Mouse (Mus musculus): Measurements from ENCODE around the gene Tmcc3. TPM values are rescaled to one million over a fixed set of nuclear protein-coding genes. Genes with fewer than 3 reads are reported as not detected.
A peak's percentile ranks its signal among the peaks of the same experiment; 100 is the strongest.
"Not testable (repeated sequence)": the region's sequence is repeated elsewhere in the genome, so short reads cannot be mapped to it uniquely, and the experiment has no call there.

Gene Tmcc3
- total RNA-seq, 4 experiments from 2014 or later: 49.1 to 63.0 (median 53.8) TPM

DNA sequence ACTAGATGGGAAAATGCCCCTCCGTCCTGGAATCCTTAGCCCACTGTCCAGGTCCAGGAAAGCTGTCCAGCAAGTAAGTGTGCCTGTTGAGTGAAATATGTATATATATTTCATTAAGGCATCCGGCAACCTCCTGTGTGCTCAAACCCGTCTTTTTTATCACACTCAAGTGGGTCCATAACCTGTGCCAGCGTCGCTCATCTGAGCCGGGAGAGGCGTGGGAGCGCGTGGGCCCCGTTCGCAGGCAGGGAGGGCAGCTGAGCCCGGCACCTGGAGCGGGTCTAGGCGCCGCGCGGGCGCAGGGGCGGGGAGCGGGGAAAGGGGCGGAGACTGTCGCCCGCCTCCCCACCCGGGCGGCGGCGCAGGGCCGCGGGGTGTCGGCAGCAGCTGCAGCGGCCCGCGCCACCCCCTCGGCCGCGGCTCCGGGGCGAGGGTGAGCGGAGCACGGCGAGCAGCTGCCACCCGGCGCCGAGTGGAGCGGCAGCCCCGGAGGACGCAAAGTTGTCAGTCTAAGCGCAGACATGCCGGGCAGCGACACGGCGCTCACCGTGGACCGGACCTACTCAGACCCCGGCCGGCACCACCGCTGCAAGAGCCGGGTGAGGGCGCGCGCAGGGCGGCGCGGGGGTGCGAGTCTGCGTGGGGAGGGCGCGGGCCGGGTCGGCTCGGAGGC lies 202.9 kb downstream of the Tmcc3 start:
- peak; percentile 44 to 63 for DNase-seq (ENCODE audit: low spot score in 2 of 2)

GRCm38 (mm10) chr10:94515179-94515545 lies 203.4 kb downstream of the Tmcc3 start:
- peak; percentile 54 to 71 for DNase-seq (ENCODE audit: low spot score in 2 of 2)

GRCm38 (mm10) chr10:94515583-94515982 lies 203.8 kb downstream of the Tmcc3 start:
- no peak for DNase-seq (ENCODE audit: low spot score in 2 of 2)

GRCm38 (mm10) chr10:94519887-94520286 lies 208.1 kb downstream of the Tmcc3 start:
- DNase-seq (ENCODE audit: low spot score in 2 of 2): no peak

GRCm38 (mm10) chr10:94520306-94521106 lies 208.8 kb downstream of the Tmcc3 start:
- DNase-seq (ENCODE audit: low spot score in 2 of 2): no peak

DNA sequence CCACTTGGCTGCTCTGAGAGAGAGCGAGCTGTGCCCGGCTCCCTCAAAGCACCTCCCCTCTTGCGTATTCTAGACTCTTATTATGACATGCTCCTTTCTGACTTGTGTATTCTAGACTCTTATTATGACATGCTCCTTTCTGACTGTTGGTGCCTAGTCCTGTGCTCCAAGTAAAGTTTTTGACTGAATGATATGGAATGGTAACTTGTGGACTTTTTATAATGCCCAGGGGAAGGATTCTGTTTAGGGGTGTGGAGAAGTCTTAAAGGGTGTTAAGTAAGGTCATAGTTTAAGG lies 209.3 kb downstream of the Tmcc3 start:
- no peak for DNase-seq (ENCODE audit: low spot score in 2 of 2)

- no peak for DNase-seq (ENCODE audit: low spot score in 2 of 2)
Measured at GRCm38 (mm10) chr10:94521776-94522175, 210.0 kb downstream of the Tmcc3 start.

DNA sequence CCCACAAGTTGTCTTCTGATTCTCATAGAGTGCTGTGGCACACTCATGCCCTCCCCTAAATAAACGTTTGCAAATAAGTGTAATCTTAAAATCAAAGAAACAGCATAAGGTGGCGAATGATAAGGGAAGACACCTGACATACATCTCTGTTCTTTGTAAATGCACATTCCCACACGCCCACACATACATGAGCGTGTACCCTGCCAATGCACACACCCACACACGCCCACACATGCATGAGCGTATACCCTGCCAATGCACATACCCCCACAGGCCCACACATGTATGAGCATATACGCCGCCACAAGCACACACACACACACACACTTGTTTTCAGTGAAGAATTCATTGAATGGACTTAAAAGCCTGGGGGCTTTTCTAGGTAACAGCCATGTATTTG lies 211.5 kb downstream of the Tmcc3 start:
- peak in 1 of 2 experiments; percentile 57 for DNase-seq (ENCODE audit: low spot score in 2 of 2)

GRCm38 (mm10) chr10:94523711-94524156 lies 212.0 kb downstream of the Tmcc3 start:
- peak; percentile 75 to 83 for DNase-seq (ENCODE audit: low spot score in 2 of 2)

DNA sequence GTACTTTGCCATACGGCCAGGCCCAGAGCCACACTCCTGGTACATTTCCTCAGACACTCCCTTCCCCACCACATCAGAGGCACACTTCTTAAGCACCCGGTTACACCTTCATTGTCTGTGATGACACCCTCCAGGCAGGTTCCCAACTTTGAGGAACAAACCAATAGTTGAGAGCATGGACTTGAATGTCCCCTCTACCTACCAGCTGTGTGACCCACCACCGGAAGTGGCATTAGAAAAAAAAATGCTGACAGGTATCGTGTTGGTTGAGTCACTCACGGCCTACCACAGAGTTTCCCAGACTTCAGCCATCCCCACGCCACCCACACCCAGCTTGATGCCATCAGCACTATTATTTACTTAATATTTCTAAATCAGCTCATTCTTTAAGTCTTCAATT lies 213.2 kb downstream of the Tmcc3 start:
- no peak for DNase-seq (ENCODE audit: low spot score in 2 of 2)

- DNase-seq (ENCODE audit: low spot score in 2 of 2): no peak
Measured at GRCm38 (mm10) chr10:94525784-94526183, 214.0 kb downstream of the Tmcc3 start.

DNA sequence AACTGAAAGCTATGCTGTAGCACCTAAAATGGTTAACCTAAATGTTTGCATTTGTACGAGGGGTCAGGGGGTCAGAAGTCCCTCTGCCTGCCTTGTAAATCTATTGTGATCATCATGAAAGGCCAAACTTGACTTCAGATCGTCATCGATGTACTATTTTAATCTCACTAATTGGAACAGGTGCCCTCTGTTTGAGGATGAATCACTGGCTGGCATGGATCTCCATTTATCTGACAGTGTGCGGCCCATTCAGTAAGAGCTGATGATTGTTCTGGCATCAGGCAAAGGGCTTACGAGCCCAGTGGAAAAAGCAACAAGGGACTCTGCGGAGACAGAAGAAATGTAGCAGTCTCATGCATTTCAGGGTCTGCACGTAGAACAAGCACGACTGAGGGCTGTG lies 215.1 kb downstream of the Tmcc3 start:
- DNase-seq (ENCODE audit: low spot score in 2 of 2): peak; percentile 43 to 51

DNA sequence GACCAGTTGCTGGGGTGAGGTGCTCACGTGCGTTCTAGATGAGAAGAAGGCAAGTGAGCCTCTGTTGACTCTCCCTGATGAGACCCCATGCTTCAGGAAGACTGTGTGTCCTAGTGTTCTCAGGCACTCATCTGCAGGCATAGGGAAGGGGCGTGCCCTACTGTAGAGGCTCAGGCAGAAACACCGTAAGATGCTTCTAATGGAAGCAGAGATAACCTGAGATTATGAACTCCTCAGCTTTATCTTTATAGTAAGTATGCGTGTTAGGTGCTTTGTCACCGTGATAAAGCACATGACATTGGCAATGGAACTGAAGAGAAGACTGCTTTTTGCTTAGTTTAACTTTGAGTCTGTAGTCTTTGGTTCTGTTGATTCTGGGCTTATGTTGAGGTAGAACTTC lies 215.5 kb downstream of the Tmcc3 start:
- no peak for DNase-seq (ENCODE audit: low spot score in 2 of 2)

DNA sequence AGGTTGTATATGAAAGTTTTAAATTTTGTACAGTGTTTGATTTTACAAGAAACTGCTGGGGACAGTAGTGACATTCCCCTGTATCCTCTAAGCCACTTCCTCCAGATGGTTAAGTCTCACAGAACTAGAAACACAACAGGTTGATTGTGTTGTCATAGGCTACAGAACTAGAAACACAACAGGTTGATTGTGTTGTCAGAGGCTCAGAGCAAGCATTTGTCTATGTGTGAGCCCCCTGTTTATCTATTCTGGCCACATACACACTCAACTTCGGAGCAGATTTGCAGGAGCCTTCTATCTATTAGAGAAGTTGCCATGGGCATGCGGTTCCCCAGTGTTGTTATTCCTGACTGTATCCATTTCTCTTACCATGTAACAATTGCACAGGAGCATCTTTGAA lies 218.3 kb downstream of the Tmcc3 start:
- no peak for DNase-seq (ENCODE audit: low spot score in 2 of 2)

GRCm38 (mm10) chr10:94531482-94531881 lies 219.7 kb downstream of the Tmcc3 start:
- DNase-seq (ENCODE audit: low spot score in 2 of 2): no peak

GRCm38 (mm10) chr10:94533081-94533724 lies 221.5 kb downstream of the Tmcc3 start:
- no peak for DNase-seq (ENCODE audit: low spot score in 2 of 2)

- DNase-seq (ENCODE audit: low spot score in 2 of 2): not testable (repeated sequence)
Measured at GRCm38 (mm10) chr10:94538623-94539022, 226.9 kb downstream of the Tmcc3 start.

- DNase-seq (ENCODE audit: low spot score in 2 of 2): no peak
Measured at GRCm38 (mm10) chr10:94540241-94540640, 228.5 kb downstream of the Tmcc3 start.

DNA sequence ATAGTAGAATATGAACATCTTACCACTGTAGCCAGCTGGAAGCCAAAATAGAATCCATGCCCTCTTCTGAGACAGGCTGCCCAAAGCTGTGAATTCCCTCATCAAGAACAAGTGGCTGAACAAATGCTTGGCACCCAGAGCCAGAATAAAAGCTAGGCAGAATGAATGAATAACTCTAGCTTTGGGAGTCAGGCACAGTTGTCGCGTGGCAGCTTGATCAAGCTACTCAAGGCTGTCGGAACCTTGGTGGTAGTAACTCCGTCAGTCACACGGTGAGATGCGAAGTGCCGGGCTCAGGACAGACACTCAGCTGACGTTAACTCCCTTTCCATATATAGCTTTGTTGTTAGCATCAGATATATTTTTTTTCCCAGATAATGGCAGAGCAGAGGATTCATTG lies 232.2 kb downstream of the Tmcc3 start:
- peak in 1 of 2 experiments; percentile 57 for DNase-seq (ENCODE audit: low spot score in 2 of 2)

DNA sequence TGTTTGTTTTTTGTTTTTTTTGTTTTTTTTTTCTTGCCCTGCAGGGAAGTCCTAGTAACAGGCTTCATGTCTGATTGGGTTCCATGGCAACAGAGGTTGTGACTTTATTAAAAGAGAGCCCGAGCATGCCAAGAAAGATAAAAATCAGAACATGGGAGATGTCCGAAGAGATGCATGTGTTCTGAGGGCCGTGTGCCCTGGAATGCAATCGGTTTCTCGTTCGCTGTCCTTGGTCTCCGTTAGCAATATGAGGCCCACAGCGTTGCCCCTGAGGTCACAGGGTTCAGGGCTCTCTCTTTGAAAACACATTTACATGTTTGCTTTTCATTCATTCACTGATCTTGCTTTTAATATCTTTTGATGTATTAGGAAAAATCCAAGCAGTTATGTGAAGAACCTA lies 233.1 kb downstream of the Tmcc3 start:
- DNase-seq (ENCODE audit: low spot score in 2 of 2): no peak

GRCm38 (mm10) chr10:94545259-94546019 lies 233.7 kb downstream of the Tmcc3 start:
- peak in 1 of 2 experiments; percentile 46 for DNase-seq (ENCODE audit: low spot score in 2 of 2)

GRCm38 (mm10) chr10:94546617-94547016 lies 234.9 kb downstream of the Tmcc3 start:
- DNase-seq (ENCODE audit: low spot score in 2 of 2): no peak
